In the genomic region with DNA sequence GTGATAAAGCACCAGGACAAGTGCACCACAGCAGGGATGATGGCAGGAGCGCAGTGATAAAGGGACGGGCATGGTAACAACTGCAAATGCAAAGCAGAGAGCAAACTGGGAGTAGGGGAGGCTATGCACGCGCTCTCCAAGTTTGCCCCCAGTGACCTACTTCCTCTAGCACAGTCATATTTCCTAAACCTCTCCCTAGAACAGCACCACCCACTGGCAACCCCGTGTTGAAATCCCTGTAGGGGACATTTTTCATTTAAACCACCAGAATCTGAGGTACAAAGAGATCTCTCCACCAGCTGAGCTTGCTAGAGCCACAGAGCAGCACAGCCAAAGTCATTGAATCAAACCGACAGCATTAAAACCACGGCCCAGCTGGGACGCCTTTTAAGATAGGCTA, we compare ENCODE assay signal across 12 mouse cellular contexts. TPM values are rescaled to one million over a fixed set of nuclear protein-coding genes. Genes with fewer than 3 reads are reported as not detected.
DNase-seq lines count a peak whose midpoint lies in the region; ATAC-seq and TF ChIP-seq lines count a peak whose summit lies in the region.
"Had no signal": no experiment of that assay in that cellular context is flagged by ENCODE, and none has a peak within 500 bp of the region (broad histone marks: within the 10 kb centered on the region; RNA-seq: fewer than 3 reads in every experiment).

No protein-coding gene starts in this region.

- TF ChIP-seq POLR2A in thymus, adult 2 months (IDR thresholded peaks at IDR 0.05; ENCODE audit: control insufficient read depth, extremely low read depth, insufficient read depth, low read length, poor library complexity), result no peak

- no peaks in the 10 kb centered on the region for H3K27me3 ChIP-seq in heart, postnatal 0 days (ENCODE audit: control insufficient read depth, insufficient read depth, low read length)
- H3K27me3 ChIP-seq in thymus, adult 2 months (ENCODE audit: control insufficient read depth, insufficient read depth, low read length), result no peaks in the 10 kb centered on the region
- no peaks in the 10 kb centered on the region for H3K27me3 ChIP-seq in stomach, postnatal 0 days (ENCODE audit: control insufficient read depth, insufficient read depth, low read length)
- H3K27me3 ChIP-seq: hindbrain, embryonic 13.5 days had no signal

- peaks cover 15% of the 10 kb centered on the region for H3K4me1 ChIP-seq in heart, postnatal 0 days (ENCODE audit: control insufficient read depth, insufficient read depth)
- no peaks in the 10 kb centered on the region; the same call in 1 of the 2 replicates for H3K4me1 ChIP-seq in thymus, adult 2 months (replicated peaks; ENCODE audit: control insufficient read depth, insufficient read depth, low read length)
- no peaks in the 10 kb centered on the region for H3K4me1 ChIP-seq in stomach, postnatal 0 days (replicated peaks; ENCODE audit: control insufficient read depth, insufficient read depth)
- H3K4me1 ChIP-seq: hindbrain, embryonic 13.5 days had no signal

- no peak overlapping the region for H3K4me3 ChIP-seq in heart, postnatal 0 days (ENCODE audit: low read depth, low read length)
- H3K4me3 ChIP-seq in thymus, adult 2 months (ENCODE audit: control insufficient read depth, insufficient read depth, low read length), result no peak overlapping the region
- no peak overlapping the region for H3K4me3 ChIP-seq in stomach, postnatal 0 days (ENCODE audit: low read depth, low read length)
- H3K4me3 ChIP-seq: hindbrain, embryonic 13.5 days had no signal

- H3K4me2 ChIP-seq in heart, postnatal 0 days (ENCODE audit: low read depth, low read length), result no peak overlapping the region
- H3K4me2 ChIP-seq in stomach, postnatal 0 days (replicated peaks; ENCODE audit: low read depth), result no peak overlapping the region
- H3K4me2 ChIP-seq: hindbrain, embryonic 13.5 days had no signal

- H3K9me3 ChIP-seq in heart, postnatal 0 days (replicated peaks; ENCODE audit: control insufficient read depth, low read length), result no peaks in the 10 kb centered on the region
- no peaks in the 10 kb centered on the region for H3K9me3 ChIP-seq in stomach, postnatal 0 days (ENCODE audit: control insufficient read depth, low read length)
- H3K9me3 ChIP-seq: hindbrain, embryonic 13.5 days had no signal

- TF ChIP-seq CTCF in heart, postnatal 0 days (IDR thresholded peaks at IDR 0.05; ENCODE audit: low read depth), result 0 out of 2 replicates have a peak, but pooled peaks have one; percentile 17
- no peak for TF ChIP-seq CTCF in thymus, adult 2 months (IDR thresholded peaks at IDR 0.05; ENCODE audit: borderline replicate concordance, control insufficient read depth, extremely low read depth, insufficient read depth, low read length, poor library complexity)
- TF ChIP-seq CTCF in stomach, postnatal 0 days (IDR thresholded peaks at IDR 0.05; ENCODE audit: low read depth), result peak; percentile 38

- DNase-seq in heart, postnatal 0 days (ENCODE audit: low spot score), result no peak
- DNase-seq in heart, adult 8-10 months (ENCODE audit: low spot score), result no peak
- peak; percentile 44 for DNase-seq in thymus, postnatal 0 days (ENCODE audit: low spot score)
- no peak for DNase-seq in thymus, adult 2 months
- DNase-seq in stomach, postnatal 0 days (ENCODE audit: low spot score), result no peak
- DNase-seq in gastrocnemius, adult 8-10 months (ENCODE audit: low spot score in 2 of 2), result no peak
- no peak for DNase-seq in kidney, adult 11 months
- DNase-seq: cerebellum, adult 9-11 months; gastrocnemius, postnatal 10 days; lung, postnatal 36 days had no signal

- no peaks in the 10 kb centered on the region for H3K36me3 ChIP-seq in heart, postnatal 0 days (replicated peaks; ENCODE audit: control insufficient read depth, insufficient read depth, low read length)
- H3K36me3 ChIP-seq in thymus, adult 2 months (ENCODE audit: control insufficient read depth, insufficient read depth, low read length), result no peaks in the 10 kb centered on the region
- peaks cover 3% of the 10 kb centered on the region; the same call in 1 of the 2 replicates for H3K36me3 ChIP-seq in stomach, postnatal 0 days (ENCODE audit: control insufficient read depth, insufficient read depth, low read length)

- TF ChIP-seq EP300 in heart, postnatal 0 days (IDR thresholded peaks at IDR 0.05; ENCODE audit: low read depth), result no peak
- TF ChIP-seq EP300 in stomach, postnatal 0 days (optimal IDR thresholded peaks at IDR 0.05), result no peak

- ATAC-seq in heart, postnatal 0 days (ENCODE audit: insufficient read depth, low read depth), result no peak
- ATAC-seq in granulocyte monocyte progenitor cell, adult 5-6 weeks (replicated peaks; ENCODE audit: poor library complexity, severe bottlenecking), result peak; percentile 65
- no peak for ATAC-seq in stomach, postnatal 0 days (ENCODE audit: low FRiP score, low TSS enrichment)

- no peak overlapping the region for H3K27ac ChIP-seq in heart, postnatal 0 days (ENCODE audit: low read depth)
- no peak overlapping the region for H3K27ac ChIP-seq in thymus, adult 2 months (ENCODE audit: control insufficient read depth, insufficient read depth, low read length)
- H3K27ac ChIP-seq in stomach, postnatal 0 days (replicated peaks), result 0 out of 2 replicates have a peak overlapping the region, but pooled peaks have one; percentile 40
- H3K27ac ChIP-seq: hindbrain, embryonic 13.5 days had no signal

- 71% methylated on average over 8 of the region's 8 CpGs for WGBS in heart, postnatal 0 days
- WGBS in thymus, adult 2 months, result 61% methylated on average over 8 of the region's 8 CpGs
- WGBS in stomach, postnatal 0 days, result 75% methylated on average over 8 of the region's 8 CpGs

- no peak overlapping the region for H3K9ac ChIP-seq in heart, postnatal 0 days (replicated peaks; ENCODE audit: low read depth, low read length)
- 0 out of 2 replicates have a peak overlapping the region, but pooled peaks have one; percentile 4 for H3K9ac ChIP-seq in stomach, postnatal 0 days (ENCODE audit: low read length)
- H3K9ac ChIP-seq: hindbrain, embryonic 13.5 days had no signal

RNA-seq across cellular contexts. Expression of a gene that starts 32.7 kb away (rescaled TPM):
- 4.2 and 10.0 TPM in 2 replicates for total RNA-seq in heart, postnatal 0 days (2014; rRNA removed; ENCODE audit: low replicate concordance)
- 3.4 and 3.6 TPM in 2 replicates for polyA plus RNA-seq in heart, postnatal 0 days (2015; fragmentation: Nextera tagmentation; extraction: Ambion mirVana)
- 1 to 10 TPM; 1.3 to 2.0 (median 1.7) TPM for total RNA-seq in heart, adult 8-10 months (2022)
- polyA plus RNA-seq in thymus, postnatal 0 days (2015; fragmentation: Nextera tagmentation; extraction: Ambion mirVana), result 4.2 and 4.3 TPM in 2 replicates
- polyA plus RNA-seq in thymus, adult 2 months (2012; rRNA removed), result 15.0 and 17.2 TPM in 2 replicates
- total RNA-seq in granulocyte monocyte progenitor cell, adult 5-6 weeks (2014; fragmentation: Nextera tagmentation), result not detected in 2 replicates
- total RNA-seq in granulocyte monocyte progenitor cell, adult 5-6 weeks (2017), result 0.72 and 2.4 TPM in 2 replicates
- 29.7 and 30.2 TPM in 2 replicates for polyA plus RNA-seq in stomach, postnatal 0 days (2015; fragmentation: Nextera tagmentation; extraction: Ambion mirVana)
- under 1 TPM in 2 of 4 experiments, not detected in 2; 0.11 to 0.16 TPM for total RNA-seq in gastrocnemius, adult 8-10 months (2022)

RNA-seq across cellular contexts. Expression of a gene that starts 45.4 kb away (rescaled TPM):
- total RNA-seq in heart, postnatal 0 days (2014; rRNA removed; ENCODE audit: low replicate concordance), result 44.2 and 78.7 TPM in 2 replicates
- polyA plus RNA-seq in heart, postnatal 0 days (2015; fragmentation: Nextera tagmentation; extraction: Ambion mirVana), result 44.2 and 44.7 TPM in 2 replicates
- total RNA-seq in heart, adult 8-10 months (2022), result 100 to 1,000 TPM in 2 of 4 experiments, 10 to 100 TPM in 2; 83.1 to 110 (median 98.7) TPM
- polyA plus RNA-seq in thymus, postnatal 0 days (2015; fragmentation: Nextera tagmentation; extraction: Ambion mirVana), result 24.6 and 26.5 TPM in 2 replicates
- polyA plus RNA-seq in thymus, adult 2 months (2012; rRNA removed), result 16.1 and 23.8 TPM in 2 replicates
- 8.5 and 11.5 TPM in 2 replicates for total RNA-seq in granulocyte monocyte progenitor cell, adult 5-6 weeks (2014; fragmentation: Nextera tagmentation)
- total RNA-seq in granulocyte monocyte progenitor cell, adult 5-6 weeks (2017), result 14.3 and 20.2 TPM in 2 replicates
- 52.0 and 57.1 TPM in 2 replicates for polyA plus RNA-seq in stomach, postnatal 0 days (2015; fragmentation: Nextera tagmentation; extraction: Ambion mirVana)
- total RNA-seq in gastrocnemius, adult 8-10 months (2022), result 100 to 1,000 TPM; 110 to 167 (median 131) TPM
